In genomic region chr6:87502411-87502810, GRCm38 (mm10) we compare ENCODE assay signal across 11 mouse cellular contexts. TPM values are rescaled to one million over a fixed set of nuclear protein-coding genes. Genes with fewer than 3 reads are reported as not detected.
DNase-seq lines count a peak whose midpoint lies in the region; ATAC-seq and TF ChIP-seq lines count a peak whose summit lies in the region.
"Had no signal": no experiment of that assay in that cellular context is flagged by ENCODE, and none has a peak within 500 bp of the region (broad histone marks: within the 10 kb centered on the region; RNA-seq: fewer than 3 reads in every experiment).

No protein-coding gene starts in this region.

- H3K79me2 ChIP-seq in myocyte (ENCODE audit: control insufficient read depth, insufficient read depth), result no peaks in the 10 kb centered on the region

- H3K27me3 ChIP-seq in spleen, adult 2 months (ENCODE audit: control insufficient read depth, insufficient read depth, low read length), result no peaks in the 10 kb centered on the region
- H3K27me3 ChIP-seq in myocyte (ENCODE audit: control insufficient read depth, insufficient read depth, insufficient read length), result no peaks in the 10 kb centered on the region
- no peaks in the 10 kb centered on the region for H3K27me3 ChIP-seq in hindbrain, embryonic 14.5 days (ENCODE audit: control insufficient read depth, insufficient read depth, low read length)

- WGBS in spleen, adult 2 months, result 14% methylated on average over 6 of the region's 6 CpGs
- WGBS in hindbrain, embryonic 14.5 days, result 63% methylated on average over 6 of the region's 6 CpGs

- ATAC-seq in granulocyte monocyte progenitor cell, adult 5-6 weeks (replicated peaks; ENCODE audit: poor library complexity, severe bottlenecking), result peak; percentile 36
- no peak for ATAC-seq in hindbrain, embryonic 14.5 days (ENCODE audit: low FRiP score)
- ATAC-seq: hindbrain, postnatal 0 days had no signal

- peaks cover 3% of the 10 kb centered on the region; the same call in 1 of the 2 replicates for H3K36me3 ChIP-seq in spleen, adult 2 months (ENCODE audit: control insufficient read depth, insufficient read depth, low read length)
- no peaks in the 10 kb centered on the region for H3K36me3 ChIP-seq in myocyte (ENCODE audit: control insufficient read depth, insufficient read depth)
- no peaks in the 10 kb centered on the region for H3K36me3 ChIP-seq in hindbrain, embryonic 14.5 days (replicated peaks; ENCODE audit: control insufficient read depth, insufficient read depth)

- no peak overlapping the region; the same call in 1 of the 2 replicates for H3K4me3 ChIP-seq in spleen, adult 2 months (ENCODE audit: extremely low read depth, insufficient read depth, insufficient read length)
- no peak overlapping the region for H3K4me3 ChIP-seq in myocyte
- no peak overlapping the region for H3K4me3 ChIP-seq in hindbrain, embryonic 14.5 days (replicated peaks; ENCODE audit: low read length)

- TF ChIP-seq POLR2A in spleen, adult 2 months (IDR thresholded peaks at IDR 0.05; ENCODE audit: low read depth, low read length), result no peak
- TF ChIP-seq POLR2A in myocyte (IDR thresholded peaks at IDR 0.05; ENCODE audit: insufficient read length, low read depth), result no peak

- no peak for TF ChIP-seq CTCF in spleen, adult 2 months (IDR thresholded peaks at IDR 0.05; ENCODE audit: extremely low read depth, insufficient read depth, insufficient read length, insufficient replicate concordance)

- peak in 1 of 2 experiments; percentile 30 for DNase-seq in spleen, adult 2 months (ENCODE audit: low read depth in 1 of 2, low spot score in 2 of 2)
- DNase-seq in spleen, postnatal 10 days (ENCODE audit: low spot score in 2 of 2), result no peak
- no peak for DNase-seq in retina, embryonic 14.5 days (ENCODE audit: low spot score)
- no peak for DNase-seq in kidney, postnatal 25 days
- DNase-seq in hindbrain, embryonic 14.5 days (ENCODE audit: low spot score), result no peak
- DNase-seq: adrenal gland, postnatal 25 days; cerebellum, adult 11 months had no signal

- H3K27ac ChIP-seq in spleen, adult 2 months (ENCODE audit: insufficient read depth, low read length), result peak overlapping the region; percentile 89
- H3K27ac ChIP-seq in hindbrain, embryonic 14.5 days, result no peak overlapping the region
- H3K27ac ChIP-seq: hindbrain, postnatal 0 days; kidney, postnatal 0 days had no signal

- H3K4me1 ChIP-seq in spleen, adult 2 months (ENCODE audit: control insufficient read depth, insufficient read depth, insufficient read length), result peaks cover 52% of the 10 kb centered on the region
- H3K4me1 ChIP-seq in hindbrain, embryonic 14.5 days (replicated peaks; ENCODE audit: control insufficient read depth, insufficient read depth, low read length), result no peaks in the 10 kb centered on the region

- H3K4me2 ChIP-seq in myocyte (ENCODE audit: low read depth), result peak overlapping the region; percentile 48
- no peak overlapping the region for H3K4me2 ChIP-seq in hindbrain, embryonic 14.5 days (replicated peaks)

- H3ac ChIP-seq in myocyte (ENCODE audit: control insufficient read depth, insufficient read length), result no peak overlapping the region

- no peak overlapping the region for H3K9ac ChIP-seq in hindbrain, embryonic 14.5 days

- H3K9me3 ChIP-seq in hindbrain, embryonic 14.5 days (ENCODE audit: control insufficient read depth, low read length), result no peaks in the 10 kb centered on the region

TF ChIP-seq in myocyte, 11 proteins besides CTCF, POLR2A, EP300 and RAD21:
- no peak for TF ChIP-seq E2F4 (IDR thresholded peaks at IDR 0.05; ENCODE audit: insufficient read depth)
- no peak for TF ChIP-seq MYOG (IDR thresholded peaks at IDR 0.05; ENCODE audit: control insufficient read depth in 1 of 3, insufficient read depth in 1 of 3, insufficient read length in 2 of 3, low read depth in 2 of 3)
- no peak for TF ChIP-seq USF1 (IDR thresholded peaks at IDR 0.05; ENCODE audit: low read depth)
- TF ChIP-seq TCF12 (IDR thresholded peaks at IDR 0.05; ENCODE audit: insufficient read depth, poor library complexity, severe bottlenecking), result no peak
- TF ChIP-seq REST (IDR thresholded peaks at IDR 0.05; ENCODE audit: insufficient read depth, insufficient read length), result no peak
- no peak for TF ChIP-seq MAX (IDR thresholded peaks at IDR 0.05; ENCODE audit: low read depth)
- no peak for TF ChIP-seq SRF (IDR thresholded peaks at IDR 0.05; ENCODE audit: control insufficient read depth, insufficient read length, low read depth)
- no peak for TF ChIP-seq CEBPB (IDR thresholded peaks at IDR 0.05; ENCODE audit: insufficient read depth, poor library complexity, severe bottlenecking)
- no peak for TF ChIP-seq MYOD1 (IDR thresholded peaks at IDR 0.05; ENCODE audit: control insufficient read depth in 1 of 3, insufficient read length in 2 of 3, low read depth in 2 of 3)
- no peak for TF ChIP-seq POLR2AphosphoS2 (IDR thresholded peaks at IDR 0.05; ENCODE audit: insufficient read length, low read depth)
- TF ChIP-seq TCF3 (IDR thresholded peaks at IDR 0.05; ENCODE audit: insufficient read length, low read depth), result no peak

RNA-seq across cellular contexts. Expression of gene Arhgap25, which starts 30.6 kb away (rescaled TPM):
- 17.3 and 18.0 TPM in 2 replicates for polyA plus RNA-seq in spleen, adult 2 months (2012; rRNA removed)
- total RNA-seq in granulocyte monocyte progenitor cell, adult 5-6 weeks (2014; fragmentation: Nextera tagmentation), result 14.3 and 15.7 TPM in 2 replicates
- 17.4 and 23.2 TPM in 2 replicates for total RNA-seq in granulocyte monocyte progenitor cell, adult 5-6 weeks (2017)
- 0.34 TPM for polyA plus RNA-seq in myocyte (2012; fragmentation: generic; extraction: Trizol)
- 2.8 and 3.2 TPM in 2 replicates for polyA plus RNA-seq in hindbrain, embryonic 14.5 days (2014; fragmentation: Nextera tagmentation; extraction: Ambion mirVana)
